Mouse (Mus musculus): ENCODE measurements around the gene Tmco4. TPM values are rescaled to one million over a fixed set of nuclear protein-coding genes. Genes with fewer than 3 reads are reported as not detected.
A peak's percentile ranks its signal among the peaks of the same experiment; 100 is the strongest.

Tmco4 gene
- polyA plus RNA-seq, 1 experiment from 2014 or later: 1.3 TPM

GRCm38 (mm10) chr4:139091478-139092355 lies 119.0 kb downstream of the Tmco4 start:
- Histone ChIP-seq H3K27ac (ENCODE audit: low read depth, low read length) (no peak overlapping the region), H3K36me3 (ENCODE audit: control insufficient read depth, insufficient read depth, low read length) (no peaks in the 10 kb centered on the region), H3K4me2 (replicated peaks; ENCODE audit: low read depth, low read length) (peak overlapping the region; percentile 90), H3K9me3 (ENCODE audit: control insufficient read depth, low read length) (no peaks in the 10 kb centered on the region), H3K27me3 (ENCODE audit: control insufficient read depth, insufficient read depth, low read length) (peaks cover 34% of the 10 kb centered on the region), H3K4me1 (replicated peaks; ENCODE audit: control insufficient read depth, insufficient read depth, low read length) (peaks cover 17% of the 10 kb centered on the region), H3K4me3 (ENCODE audit: low read depth, low read length) (peak overlapping the region; percentile 52), H3K9ac (ENCODE audit: low read depth, low read length) (peak overlapping the region; percentile 41; the same call in 1 of the 2 replicates)
- 2% methylated on average over 27 of the region's 28 CpGs for WGBS
- ATAC-seq (ENCODE audit: low FRiP score) (peak; percentile 67), DNase-seq (ENCODE audit: low spot score) (peak; percentile 60)

GRCm38 (mm10) chr4:139092356-139093195 lies 119.9 kb downstream of the Tmco4 start, which contains the start of gene Nbl1:
TSS of gene Nbl1 (minus strand) at chr4:139092993.
- Histone ChIP-seq H3K4me3 (ENCODE audit: low read depth, low read length) (peak within 1 kb of the TSS; percentile 52), H3K4me2 (replicated peaks; ENCODE audit: low read depth, low read length) (peak within 1 kb of the TSS; percentile 90), H3K4me1 (replicated peaks; ENCODE audit: control insufficient read depth, insufficient read depth, low read length) (peaks cover 17% of the 10 kb centered on the region), H3K27me3 (ENCODE audit: control insufficient read depth, insufficient read depth, low read length) (peaks cover 34% of the 10 kb centered on the region), H3K9me3 (ENCODE audit: control insufficient read depth, low read length) (no peaks in the 10 kb centered on the region), H3K36me3 (ENCODE audit: control insufficient read depth, insufficient read depth, low read length) (no peaks in the 10 kb centered on the region), H3K9ac (ENCODE audit: low read depth, low read length) (peak within 1 kb of the TSS; percentile 61; the same call in 1 of the 2 replicates), H3K27ac (ENCODE audit: low read depth, low read length) (no peak within 1 kb of the TSS)
- ATAC-seq (ENCODE audit: low FRiP score) (peak; percentile 25; the same call in 1 of the 2 replicates), DNase-seq (ENCODE audit: low spot score) (peak; percentile 57)
- under 1% methylated on average over 63 of the region's 105 CpGs for WGBS

- H3K4me3 ChIP-seq (ENCODE audit: low read depth, low read length): peak overlapping the region; percentile 52
Observed at GRCm38 (mm10) chr4:139093196-139093530, 120.5 kb downstream of the Tmco4 start.

GRCm38 (mm10) chr4:139095406-139095805 lies 122.7 kb downstream of the Tmco4 start:
- WGBS: 88% methylated on average over 1 of the region's 1 CpGs
- H3K4me1 ChIP-seq (replicated peaks; ENCODE audit: control insufficient read depth, insufficient read depth, low read length): peaks cover 17% of the 10 kb centered on the region
- no peaks in the 10 kb centered on the region for H3K9me3 ChIP-seq (ENCODE audit: control insufficient read depth, low read length)
- no peak overlapping the region for H3K4me3 ChIP-seq (ENCODE audit: low read depth, low read length)
- no peak for DNase-seq (ENCODE audit: low spot score)
- ATAC-seq (ENCODE audit: low FRiP score): no peak
- H3K9ac ChIP-seq (ENCODE audit: low read depth, low read length): no peak overlapping the region
- H3K27me3 ChIP-seq (ENCODE audit: control insufficient read depth, insufficient read depth, low read length): peaks cover 34% of the 10 kb centered on the region
- H3K36me3 ChIP-seq (ENCODE audit: control insufficient read depth, insufficient read depth, low read length): no peaks in the 10 kb centered on the region
- no peak overlapping the region for H3K4me2 ChIP-seq (replicated peaks; ENCODE audit: low read depth, low read length)
- no peak overlapping the region for H3K27ac ChIP-seq (ENCODE audit: low read depth, low read length)

More at GRCm38 (mm10) chr4:139093196-139093530, 120.5 kb downstream of the Tmco4 start:
- no peaks in the 10 kb centered on the region for H3K9me3 ChIP-seq (ENCODE audit: control insufficient read depth, low read length)
- 16% methylated on average over 13 of the region's 13 CpGs for WGBS
- ATAC-seq (ENCODE audit: low FRiP score): no peak
- H3K27ac ChIP-seq (ENCODE audit: low read depth, low read length): no peak overlapping the region
- no peaks in the 10 kb centered on the region for H3K36me3 ChIP-seq (ENCODE audit: control insufficient read depth, insufficient read depth, low read length)
- no peak overlapping the region; the same call in 1 of the 2 replicates for H3K9ac ChIP-seq (ENCODE audit: low read depth, low read length)
- H3K4me1 ChIP-seq (replicated peaks; ENCODE audit: control insufficient read depth, insufficient read depth, low read length): peaks cover 17% of the 10 kb centered on the region
- H3K27me3 ChIP-seq (ENCODE audit: control insufficient read depth, insufficient read depth, low read length): peaks cover 34% of the 10 kb centered on the region
- H3K4me2 ChIP-seq (replicated peaks; ENCODE audit: low read depth, low read length): peak overlapping the region; percentile 90
- no peak for DNase-seq (ENCODE audit: low spot score)

GRCm38 (mm10) chr4:139096201-139096600 lies 123.5 kb downstream of the Tmco4 start:
- 87% methylated on average over 5 of the region's 5 CpGs for WGBS
- no peak for DNase-seq (ENCODE audit: low spot score)
- no peak for ATAC-seq (ENCODE audit: low FRiP score)

GRCm38 (mm10) chr4:139100326-139100725 lies 127.6 kb downstream of the Tmco4 start:
- 92% methylated on average over 8 of the region's 8 CpGs for WGBS
- no peak overlapping the region for H3K9ac ChIP-seq (ENCODE audit: low read depth, low read length)
- no peaks in the 10 kb centered on the region for H3K9me3 ChIP-seq (ENCODE audit: control insufficient read depth, low read length)
- no peaks in the 10 kb centered on the region for H3K27me3 ChIP-seq (ENCODE audit: control insufficient read depth, insufficient read depth, low read length)
- no peak overlapping the region for H3K4me2 ChIP-seq (replicated peaks; ENCODE audit: low read depth, low read length)
- H3K27ac ChIP-seq (ENCODE audit: low read depth, low read length): no peak overlapping the region
- no peaks in the 10 kb centered on the region for H3K4me1 ChIP-seq (replicated peaks; ENCODE audit: control insufficient read depth, insufficient read depth, low read length)
- peaks cover 4% of the 10 kb centered on the region; the same call in 1 of the 2 replicates for H3K36me3 ChIP-seq (ENCODE audit: control insufficient read depth, insufficient read depth, low read length)
- no peak for ATAC-seq (ENCODE audit: low FRiP score)
- H3K4me3 ChIP-seq (ENCODE audit: low read depth, low read length): no peak overlapping the region
- DNase-seq (ENCODE audit: low spot score): no peak

More at GRCm38 (mm10) chr4:139096201-139096600, 123.5 kb downstream of the Tmco4 start:
- Histone ChIP-seq H3K4me3 (ENCODE audit: low read depth, low read length) (no peak overlapping the region), H3K4me1 (replicated peaks; ENCODE audit: control insufficient read depth, insufficient read depth, low read length) (peaks cover 17% of the 10 kb centered on the region), H3K27ac (ENCODE audit: low read depth, low read length) (no peak overlapping the region), H3K4me2 (replicated peaks; ENCODE audit: low read depth, low read length) (no peak overlapping the region), H3K27me3 (ENCODE audit: control insufficient read depth, insufficient read depth, low read length) (peaks cover 27% of the 10 kb centered on the region), H3K36me3 (ENCODE audit: control insufficient read depth, insufficient read depth, low read length) (no peaks in the 10 kb centered on the region), H3K9ac (ENCODE audit: low read depth, low read length) (no peak overlapping the region), H3K9me3 (ENCODE audit: control insufficient read depth, low read length) (no peaks in the 10 kb centered on the region)

- no peak for DNase-seq (ENCODE audit: low spot score)
- Histone ChIP-seq H3K9me3 (ENCODE audit: control insufficient read depth, low read length) (no peaks in the 10 kb centered on the region), H3K4me2 (replicated peaks; ENCODE audit: low read depth, low read length) (no peak overlapping the region), H3K27me3 (ENCODE audit: control insufficient read depth, insufficient read depth, low read length) (no peaks in the 10 kb centered on the region), H3K4me1 (replicated peaks; ENCODE audit: control insufficient read depth, insufficient read depth, low read length) (no peaks in the 10 kb centered on the region), H3K4me3 (ENCODE audit: low read depth, low read length) (no peak overlapping the region), H3K36me3 (ENCODE audit: control insufficient read depth, insufficient read depth, low read length) (peaks cover 4% of the 10 kb centered on the region; the same call in 1 of the 2 replicates), H3K9ac (ENCODE audit: low read depth, low read length) (no peak overlapping the region), H3K27ac (ENCODE audit: low read depth, low read length) (no peak overlapping the region)
- ATAC-seq (ENCODE audit: low FRiP score): no peak
- 74% methylated on average over 6 of the region's 6 CpGs for WGBS
Observed at GRCm38 (mm10) chr4:139101546-139101945, 128.9 kb downstream of the Tmco4 start.

- no peak for DNase-seq (ENCODE audit: low spot score)
- Histone ChIP-seq H3K9me3 (ENCODE audit: control insufficient read depth, low read length) (no peaks in the 10 kb centered on the region), H3K27ac (ENCODE audit: low read depth, low read length) (no peak overlapping the region), H3K4me2 (replicated peaks; ENCODE audit: low read depth, low read length) (no peak overlapping the region), H3K27me3 (ENCODE audit: control insufficient read depth, insufficient read depth, low read length) (no peaks in the 10 kb centered on the region), H3K36me3 (ENCODE audit: control insufficient read depth, insufficient read depth, low read length) (peaks cover 4% of the 10 kb centered on the region; the same call in 1 of the 2 replicates), H3K4me3 (ENCODE audit: low read depth, low read length) (no peak overlapping the region), H3K4me1 (replicated peaks; ENCODE audit: control insufficient read depth, insufficient read depth, low read length) (no peaks in the 10 kb centered on the region), H3K9ac (ENCODE audit: low read depth, low read length) (no peak overlapping the region)
- whole genome bisulfite sequencing: 100% methylated on average over 1 of the region's 1 CpGs
- no peak for ATAC-seq (ENCODE audit: low FRiP score)
Observed at GRCm38 (mm10) chr4:139105453-139105852, 132.8 kb downstream of the Tmco4 start.

Measured in hindbrain, embryonic 11.5 days (tissue).